Mouse (Mus musculus) CD4-positive, CD25-positive, alpha-beta regulatory T cell, adult 4 months (primary cell): ENCODE measurements around the gene Ccdc138. TPM values are rescaled to one million over a fixed set of nuclear protein-coding genes. Genes with fewer than 3 reads are reported as not detected.

ENCODE experiments used
- ATAC-seq: one replicate; pipeline ENCODE4 v1.8.0; 2017
- polyA plus RNA-seq, 2 experiments: library from polyadenylated mRNA; unstranded; fragments of 100-300 nt; shearing (Covaris generic); gene quantifications; one replicate each; pipeline ENCODE4 v1.2.1; 2017

Ccdc138 gene
- polyA plus RNA-seq, 2 experiments from 2014 or later = 2.7 to 4.4 TPM

- no peak for ATAC-seq
Observed at GRCm38 (mm10) chr10:58585427-58586223, 87.9 kb downstream of the Ccdc138 start.

GRCm38 (mm10) chr10:58594486-58594885 is 96.7 kb downstream of the Ccdc138 start:
- ATAC-seq = no peak

DNA sequence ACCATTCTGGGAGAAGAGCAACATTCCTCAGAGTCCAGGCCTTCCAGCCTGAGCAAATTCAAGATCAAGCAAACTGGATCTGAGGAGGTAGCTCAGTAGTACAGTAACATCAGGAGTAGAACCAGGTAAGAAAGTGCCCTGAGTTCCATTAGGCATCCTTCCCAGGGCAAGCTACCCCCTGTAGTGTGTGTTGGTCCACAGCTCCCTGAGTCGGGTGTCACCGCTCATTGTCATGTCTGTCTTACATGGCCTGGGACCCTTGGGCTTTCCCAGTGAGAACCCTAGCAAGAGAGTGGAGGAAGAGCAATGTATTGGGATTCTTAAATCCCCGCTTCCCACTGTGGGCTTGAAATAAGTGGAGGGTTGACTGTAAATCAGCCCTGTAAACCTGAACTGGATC is 97.4 kb downstream of the Ccdc138 start:
- ATAC-seq = no peak

DNA sequence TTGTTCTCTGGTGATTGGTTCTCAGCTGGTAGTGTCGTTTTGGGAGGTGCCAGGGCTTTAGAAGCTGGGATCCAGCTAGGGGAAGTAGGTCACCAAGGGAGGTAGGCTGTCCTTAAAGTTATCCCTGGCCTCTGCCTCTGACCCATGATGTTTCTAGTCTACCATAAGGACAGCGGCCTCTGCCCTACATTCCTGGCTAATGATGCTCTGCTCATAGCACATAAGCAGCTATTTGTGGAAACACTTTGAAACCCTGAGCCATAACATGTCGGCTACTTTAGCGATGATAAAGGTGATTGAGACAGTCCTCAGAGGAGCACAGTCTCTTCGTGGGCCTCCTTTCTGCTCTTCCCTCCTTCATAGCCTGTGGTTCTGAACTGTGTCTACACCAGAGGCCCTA is 98.1 kb downstream of the Ccdc138 start:
- no peak for ATAC-seq

DNA sequence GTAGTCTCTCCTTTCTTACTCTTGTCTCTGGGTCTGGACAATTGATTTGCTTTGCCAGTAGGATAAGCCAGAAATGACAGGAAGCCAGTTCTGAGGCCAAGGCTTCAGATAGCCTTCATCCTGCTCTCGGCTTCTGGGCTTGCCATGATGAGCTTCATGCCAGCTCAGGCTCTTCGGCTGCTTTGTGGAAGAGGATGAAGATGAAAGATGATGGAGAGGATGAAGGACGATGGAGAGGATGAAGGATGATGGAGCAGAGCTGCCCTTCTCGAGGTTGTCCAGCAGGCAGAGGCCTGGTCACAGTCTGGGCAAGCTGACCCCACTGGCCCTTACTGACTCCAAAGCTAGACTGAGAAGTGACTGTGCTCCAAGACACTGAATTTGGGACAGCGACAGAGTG is 102.4 kb downstream of the Ccdc138 start:
- no peak for ATAC-seq

DNA sequence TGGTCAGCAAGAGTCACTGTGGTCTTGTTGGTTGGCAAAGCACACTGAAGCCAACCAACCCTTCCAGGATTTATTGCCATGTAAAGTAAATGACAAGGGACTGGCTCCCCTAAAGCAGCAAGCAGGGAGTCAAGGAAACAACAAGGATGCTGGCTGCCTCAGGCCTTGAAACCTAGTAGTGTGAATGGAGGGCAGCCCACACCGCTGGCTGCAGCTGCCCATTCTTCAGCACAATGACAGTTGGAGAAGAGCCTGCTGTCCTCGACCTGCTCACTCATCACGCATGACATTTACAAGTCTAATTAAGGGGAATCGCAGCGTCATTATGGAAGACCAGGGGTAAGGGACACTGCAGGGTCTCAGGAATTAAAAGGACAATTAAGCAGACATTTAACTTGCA is 103.2 kb downstream of the Ccdc138 start:
- no peak for ATAC-seq

DNA sequence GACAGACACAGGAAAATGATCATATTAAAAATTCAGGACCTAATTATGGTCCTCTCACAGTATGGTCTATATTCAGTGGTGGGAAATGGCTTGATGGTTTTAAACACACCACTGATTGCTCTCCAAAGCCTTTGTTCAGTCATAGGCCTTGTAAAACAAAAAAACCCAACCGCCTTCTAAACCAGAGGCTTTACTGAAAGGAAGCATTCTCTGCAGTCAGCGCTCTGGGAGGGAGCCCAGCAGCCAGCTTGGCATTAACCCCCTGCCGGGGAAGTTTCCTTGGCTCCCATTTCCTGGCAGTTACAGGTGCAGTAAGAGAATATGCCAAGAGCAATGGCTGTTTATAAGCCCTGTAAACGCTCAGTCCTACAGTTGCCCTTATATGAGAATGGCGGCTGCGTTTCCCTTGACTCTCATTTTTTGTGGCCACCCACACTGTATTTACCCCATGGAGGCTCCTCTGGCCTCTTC is 103.7 kb downstream of the Ccdc138 start:
- no peak for ATAC-seq

DNA sequence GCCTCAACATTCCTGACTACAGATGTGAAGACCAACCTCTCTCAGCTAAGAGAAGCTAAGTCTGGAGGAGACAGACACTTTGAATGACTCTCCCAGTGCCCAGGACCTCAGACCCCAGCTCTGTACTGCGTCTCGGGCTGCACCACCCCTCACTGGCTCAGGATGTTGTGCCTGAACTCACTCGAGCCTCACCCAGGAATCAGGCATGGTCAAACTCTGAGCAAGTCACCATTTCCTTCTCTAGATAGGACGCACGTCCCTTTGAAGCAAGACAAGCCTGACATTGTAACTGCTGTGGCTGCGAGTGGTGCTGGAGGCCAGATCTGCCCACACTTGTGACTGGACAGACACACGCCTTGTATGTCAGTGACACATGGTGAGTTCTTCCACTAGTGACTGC is 104.2 kb downstream of the Ccdc138 start:
- no peak for ATAC-seq

GRCm38 (mm10) chr10:58604779-58605178 is 107.0 kb downstream of the Ccdc138 start:
- ATAC-seq = no peak

GRCm38 (mm10) chr10:58606356-58606755 is 108.6 kb downstream of the Ccdc138 start:
- ATAC-seq = no peak

- ATAC-seq = no peak
Observed at GRCm38 (mm10) chr10:58608858-58609257, 111.1 kb downstream of the Ccdc138 start.

DNA sequence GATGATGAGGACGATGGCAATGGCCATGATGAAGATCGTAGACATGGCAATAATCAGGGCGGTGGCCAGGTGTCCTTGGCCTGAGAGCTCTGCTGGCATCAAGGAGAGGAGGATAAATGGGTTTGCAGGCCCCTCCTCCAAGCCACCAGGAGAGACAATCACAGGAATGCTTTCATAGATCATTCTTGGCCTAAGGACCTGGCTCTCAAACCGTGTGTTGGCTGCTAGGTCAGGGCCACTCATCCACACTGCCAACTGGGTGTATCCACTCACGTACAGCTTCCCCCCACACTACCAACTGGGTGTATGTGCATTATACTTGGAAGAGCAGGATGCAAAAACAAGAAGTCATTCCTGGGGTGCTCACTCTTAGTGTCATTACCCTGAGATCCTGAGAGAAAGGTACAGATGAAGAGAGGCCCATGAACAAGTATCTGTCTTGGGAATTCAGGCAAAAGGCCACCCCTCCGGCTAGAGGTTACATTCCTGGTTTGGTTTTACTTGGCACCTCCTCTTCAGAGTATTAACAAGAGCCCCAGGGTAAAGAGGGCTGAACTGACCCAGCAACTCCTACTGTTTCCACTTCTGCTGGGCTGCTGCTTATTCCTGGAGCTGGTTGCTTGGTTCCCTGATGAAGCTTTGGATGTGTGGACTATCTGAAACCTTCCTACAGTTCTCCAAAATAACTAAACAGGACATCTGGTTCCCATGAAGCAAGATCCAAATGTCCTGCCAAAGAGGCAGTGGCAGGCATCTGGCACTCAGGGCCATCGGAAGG is 112.9 kb downstream of the Ccdc138 start:
- ATAC-seq = no peak

GRCm38 (mm10) chr10:58614601-58615000 is 116.9 kb downstream of the Ccdc138 start:
- no peak for ATAC-seq

DNA sequence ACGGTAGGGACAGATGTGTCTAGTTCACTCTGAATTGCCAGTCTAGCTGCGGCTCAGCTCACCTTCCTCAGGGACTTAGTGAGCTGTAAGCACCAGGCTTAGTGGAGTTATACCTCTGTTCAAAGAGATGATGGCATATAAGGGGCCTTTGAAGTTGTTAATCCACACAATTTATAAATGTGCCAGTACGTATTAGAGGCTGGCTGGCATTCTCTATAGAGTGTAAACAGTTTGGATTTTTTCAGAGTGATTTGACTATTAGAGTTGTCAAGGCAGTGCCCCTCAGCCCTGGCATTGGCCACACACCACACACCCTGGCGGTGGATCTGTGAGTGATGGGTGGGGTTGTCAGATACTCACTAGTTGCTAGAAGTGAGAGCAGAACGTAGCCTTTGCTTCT is 118.8 kb downstream of the Ccdc138 start:
- no peak for ATAC-seq

GRCm38 (mm10) chr10:58618501-58619216 is 120.9 kb downstream of the Ccdc138 start:
- ATAC-seq = no peak

GRCm38 (mm10) chr10:58619266-58619665 is 121.5 kb downstream of the Ccdc138 start:
- no peak for ATAC-seq

DNA sequence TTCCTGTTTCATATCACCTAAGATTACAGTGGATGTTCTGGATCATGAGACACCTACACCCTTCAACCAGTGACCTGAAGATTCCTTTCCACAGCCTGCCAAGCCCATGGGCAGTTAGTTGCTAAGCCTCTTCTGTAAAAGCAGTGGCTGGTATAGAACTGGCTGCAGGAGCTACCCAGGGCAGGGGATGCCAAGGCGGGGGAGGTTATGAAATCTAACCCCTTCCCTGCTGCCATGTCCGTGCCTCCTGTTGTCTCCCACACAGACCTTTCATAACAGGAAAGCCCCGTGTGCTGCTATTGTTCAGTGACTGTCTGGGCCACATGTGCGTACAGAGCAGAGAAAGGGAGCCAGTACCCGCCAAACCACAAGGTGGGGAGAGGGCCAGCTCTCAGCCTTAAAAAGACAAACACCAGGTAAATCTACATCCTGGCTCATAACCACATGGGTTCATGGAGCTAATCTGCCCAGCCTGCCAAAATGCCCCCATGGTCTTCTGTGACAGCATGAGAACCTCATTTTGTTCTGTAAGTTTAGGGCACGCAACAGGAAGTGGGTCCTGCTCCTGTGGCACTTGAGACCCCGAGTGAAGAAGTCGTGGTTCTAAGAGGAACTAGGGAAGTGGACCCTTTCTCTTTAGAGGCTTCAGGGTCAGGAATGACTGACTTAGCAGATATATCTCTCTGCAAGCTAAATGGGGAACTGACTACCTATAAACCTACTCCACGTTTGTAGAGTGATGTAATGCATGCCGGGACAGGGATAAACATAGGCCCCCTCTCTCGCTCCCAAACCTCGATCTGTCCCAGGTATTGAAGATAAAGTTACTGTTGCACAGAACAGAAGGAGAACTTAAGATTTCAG is 127.3 kb downstream of the Ccdc138 start:
- ATAC-seq = peak; percentile 69

Other genes with a start within 250 kb of the Ccdc138 start
- gene Gcc2, start 242.5 kb upstream of the Ccdc138 start, polyA plus RNA-seq = 10 to 100 TPM; 62.8 to 84.8 TPM
- gene Lims1, start 174.5 kb upstream of the Ccdc138 start, polyA plus RNA-seq = 10 to 100 TPM; 84.8 to 96.8 TPM
- 10 to 100 TPM; 23.0 to 25.5 TPM for gene Ranbp2, start 51.0 kb upstream of the Ccdc138 start, polyA plus RNA-seq
- not detected for gene Edar, start 177.7 kb downstream of the Ccdc138 start, polyA plus RNA-seq
- not detected for gene Gm17542, start 220.3 kb downstream of the Ccdc138 start, polyA plus RNA-seq